Mouse (Mus musculus): ENCODE measurements around the gene Arhgap21.

GRCm38 (mm10) chr2:20963226-20963805 lies 5.4 kb downstream of the Arhgap21 start:
- TF ChIP-seq POLR2A (IDR thresholded peaks at IDR 0.05; ENCODE audit: control insufficient read depth, low read depth, low read length): no peak
- TF ChIP-seq CTCF (IDR thresholded peaks at IDR 0.05; ENCODE audit: control insufficient read depth, insufficient read depth, insufficient replicate concordance, low read depth, low read length): no peak

Measured in testis, adult 2 months (tissue).